Mouse (Mus musculus) heart, postnatal 0 days (tissue): ENCODE measurements around the gene Hopx. TPM values are rescaled to one million over a fixed set of nuclear protein-coding genes. Genes with fewer than 3 reads are reported as not detected.

Experiments used
- ATAC-seq: fragments of 200-750 bp; cut with Nextera tagmentation; 2 replicates; pipeline ENCODE4 v1.8.0; 2017; ENCODE audit warnings: low read depth, moderate number of reproducible peaks, moderate library complexity; ENCODE audit not compliant: insufficient read depth
- DNase-seq: peaks from one replicate; pipeline ENCODE4 v3.0.0-alpha.2; 2016; ENCODE audit warnings: low spot score
- H3K27ac ChIP-seq: fragments of 300-500 bp; sonication (generic); 2 replicates; pipeline ENCODE4 v1.5.1; 2014; ENCODE audit warnings: low read depth, mild to moderate bottlenecking
- H3K27me3 ChIP-seq: fragments of 300-500 bp; sonication (generic); 2 replicates; pipeline ENCODE4 v1.6.1; 2014; ENCODE audit warnings: low read length, mixed read lengths; ENCODE audit not compliant: control insufficient read depth, insufficient read depth
- H3K36me3 ChIP-seq: fragments of 300-500 bp; sonication (generic); replicated peaks from 2 replicates; pipeline ENCODE4 v1.6.1; 2014; ENCODE audit warnings: low read length, mixed read lengths; ENCODE audit not compliant: control insufficient read depth, insufficient read depth
- H3K4me1 ChIP-seq: fragments of 300-500 bp; sonication (generic); 2 replicates; pipeline ENCODE4 v1.6.1; 2014; ENCODE audit warnings: antibody characterized with exemption; ENCODE audit not compliant: control insufficient read depth, insufficient read depth
- H3K4me2 ChIP-seq: fragments of 300-500 bp; sonication (generic); 2 replicates; pipeline ENCODE4 v1.6.1; 2014; ENCODE audit warnings: low read depth, mild to moderate bottlenecking, low read length, moderate library complexity
- H3K4me3 ChIP-seq: fragments of 300-500 bp; sonication (generic); 2 replicates; pipeline ENCODE4 v1.5.1; 2014; ENCODE audit warnings: low read depth, low read length
- H3K9ac ChIP-seq: fragments of 300-500 bp; sonication (generic); replicated peaks from 2 replicates; pipeline ENCODE4 v1.6.1; 2014; ENCODE audit warnings: low read depth, low read length, mixed read lengths
- H3K9me3 ChIP-seq: fragments of 300-500 bp; sonication (generic); replicated peaks from 2 replicates; pipeline ENCODE4 v1.6.1; 2016; ENCODE audit warnings: low read length; ENCODE audit not compliant: control insufficient read depth
- CTCF ChIP-seq: IDR thresholded peaks from 2 replicates; pipeline ENCODE4 v1.5.1; 2016; ENCODE audit warnings: antibody characterized with exemption, control low read depth, low read depth
- EP300 ChIP-seq: IDR thresholded peaks from 2 replicates; pipeline ENCODE4 v1.6.1; 2016; ENCODE audit warnings: antibody characterized with exemption, low read depth
- WGBS: fragments of 180-500 bp; shearing (Covaris S2); extraction: QIAGEN DNeasy Blood & Tissue Kit; methylation state at CpG from one replicate; pipeline ENCODE4 v1.1.7; 2014; 5-methylcytosine and 5-hydroxymethylcytosine counted together
- polyA plus RNA-seq: library from polyadenylated mRNA; unstranded; fragments of >200 nt; fragmentation: Nextera tagmentation; extraction: Ambion mirVana; gene quantifications from 2 replicates; pipeline ENCODE4 v1.2.1, GENCODE M21; 2015
- total RNA-seq: library from RNA; depleted of rRNA; stranded (reverse); fragments of >200 nt; gene quantifications from 2 replicates; pipeline ENCODE4 v1.2.3, GENCODE M21; 2014; ENCODE audit warnings: low replicate concordance

Hopx gene
- total and polyA plus RNA-seq, 2 experiments from 2014 or later, result 41.0 to 558 TPM

DNA sequence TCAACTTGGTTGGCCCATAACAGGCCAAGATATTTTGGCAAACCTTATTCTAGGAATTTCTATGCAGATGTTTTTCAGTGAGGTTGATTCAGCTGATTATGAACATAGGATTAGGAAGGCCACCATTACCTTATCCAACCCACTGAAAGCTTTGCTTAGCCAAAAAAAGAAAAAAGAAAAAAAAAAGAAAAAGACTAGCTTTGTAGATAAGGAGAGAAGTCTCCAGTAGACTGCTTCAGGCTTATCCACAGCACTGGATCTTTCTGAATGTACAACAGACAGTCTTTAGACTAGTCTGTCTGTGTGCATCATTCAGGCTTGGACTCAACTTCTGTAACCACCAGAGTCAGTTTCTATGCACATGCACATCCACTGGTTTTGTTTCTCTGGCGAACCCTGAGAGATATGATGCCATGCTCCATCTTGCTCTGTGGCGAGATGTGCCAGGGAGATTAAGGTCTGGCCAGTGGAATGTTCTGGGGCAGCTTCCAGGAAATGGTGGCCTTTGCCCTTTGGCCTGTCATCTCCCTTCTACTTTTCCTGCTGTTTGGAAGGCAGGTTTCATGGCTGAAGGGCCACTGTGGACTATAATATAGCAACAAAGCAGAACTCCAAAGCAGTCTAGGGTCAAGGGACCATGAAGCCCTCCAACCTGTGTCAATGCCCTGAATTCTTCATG lies 17.7 kb upstream of the Hopx start:
- no peak overlapping the region for H3K27ac ChIP-seq
- ATAC-seq (no peak), DNase-seq (no peak)
- peaks cover 6% of the 10 kb centered on the region for H3K9me3 ChIP-seq
- no peaks in the 10 kb centered on the region for H3K36me3 ChIP-seq
- no peak overlapping the region for H3K4me3 ChIP-seq
- H3K9ac ChIP-seq, result no peak overlapping the region
- WGBS, result 81% methylated on average over 2 of the region's 2 CpGs
- no peak overlapping the region for H3K4me2 ChIP-seq
- no peaks in the 10 kb centered on the region for H3K27me3 ChIP-seq
- H3K4me1 ChIP-seq, result peaks cover 22% of the 10 kb centered on the region
- TF ChIP-seq CTCF (no peak), EP300 (no peak)

- no peak for ATAC-seq
- peak overlapping the region; percentile 95 for H3K27ac ChIP-seq
These were observed 17.0 kb upstream of the Hopx start for GRCm38 (mm10) chr5:77131879-77132278.

DNA sequence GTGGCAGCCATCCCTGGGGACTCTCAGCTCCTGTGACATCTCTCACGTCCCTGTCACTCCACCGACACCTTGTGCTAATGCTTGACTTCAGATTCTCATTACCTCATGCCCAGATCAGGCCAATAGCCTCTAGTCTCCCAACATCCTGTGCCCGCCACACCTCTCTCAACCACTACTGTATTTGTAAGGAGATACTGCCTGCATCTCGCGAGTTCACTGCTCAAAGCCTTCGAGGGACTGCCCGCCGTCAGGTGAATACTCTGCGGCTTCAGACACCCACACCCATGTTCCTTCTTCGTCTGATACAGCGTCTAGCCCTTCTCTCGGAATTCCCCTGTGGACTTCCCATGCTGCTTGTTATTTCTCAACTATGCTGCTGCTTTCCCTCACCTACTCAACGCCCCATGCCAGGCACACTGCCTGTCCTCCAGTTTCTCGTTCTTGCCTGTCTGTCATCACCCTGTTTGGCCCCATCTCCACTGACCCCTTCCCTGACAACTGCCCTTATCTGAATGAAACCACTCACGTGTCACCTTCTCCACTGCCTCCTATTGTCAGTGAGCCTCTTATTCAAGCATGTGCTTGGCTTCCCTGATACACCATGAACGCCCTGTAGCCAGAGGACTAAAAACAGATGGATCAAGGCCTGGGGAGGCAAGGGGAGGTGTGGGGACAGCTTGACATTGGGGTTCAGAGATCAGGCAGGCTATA lies 15.5 kb upstream of the Hopx start:
- ATAC-seq (peak; percentile 92), DNase-seq (peak; percentile 92)
- Histone ChIP-seq H3K9ac (no peak overlapping the region), H3K4me3 (no peak overlapping the region), H3K27me3 (no peaks in the 10 kb centered on the region), H3K4me2 (peak overlapping the region; percentile 26), H3K9me3 (peaks cover 6% of the 10 kb centered on the region), H3K27ac (peak overlapping the region; percentile 95), H3K36me3 (no peaks in the 10 kb centered on the region), H3K4me1 (peaks cover 21% of the 10 kb centered on the region; the same call in 1 of the 2 replicates)
- WGBS, result 14% methylated on average over 16 of the region's 16 CpGs
- TF ChIP-seq CTCF (no peak), EP300 (peak; percentile 96)

More at GRCm38 (mm10) chr5:77131879-77132278, 17.0 kb upstream of the Hopx start:
- H3K4me1 ChIP-seq, result peaks cover 17% of the 10 kb centered on the region; the same call in 1 of the 2 replicates
- no peak overlapping the region for H3K4me3 ChIP-seq
- no peaks in the 10 kb centered on the region for H3K36me3 ChIP-seq
- 92% methylated on average over 8 of the region's 8 CpGs for WGBS
- no peak overlapping the region for H3K9ac ChIP-seq
- H3K27me3 ChIP-seq, result no peaks in the 10 kb centered on the region
- no peak overlapping the region for H3K4me2 ChIP-seq
- TF ChIP-seq CTCF, result no peak
- TF ChIP-seq EP300, result no peak
- DNase-seq, result no peak
- H3K9me3 ChIP-seq, result peaks cover 6% of the 10 kb centered on the region

- H3K4me1 ChIP-seq, result peaks cover 21% of the 10 kb centered on the region
- H3K4me3 ChIP-seq, result no peak overlapping the region
- H3K36me3 ChIP-seq, result no peaks in the 10 kb centered on the region
- H3K4me2 ChIP-seq, result peak overlapping the region; percentile 26
- ATAC-seq (peak; percentile 59), DNase-seq (peak; percentile 71)
- no peaks in the 10 kb centered on the region for H3K27me3 ChIP-seq
- TF ChIP-seq EP300 (no peak), CTCF (no peak)
- peak overlapping the region; percentile 95 for H3K27ac ChIP-seq
- H3K9ac ChIP-seq, result no peak overlapping the region
- WGBS, result 11% methylated on average over 2 of the region's 2 CpGs
- H3K9me3 ChIP-seq, result peaks cover 6% of the 10 kb centered on the region
These were observed 15.0 kb upstream of the Hopx start for GRCm38 (mm10) chr5:77129907-77130306.

DNA sequence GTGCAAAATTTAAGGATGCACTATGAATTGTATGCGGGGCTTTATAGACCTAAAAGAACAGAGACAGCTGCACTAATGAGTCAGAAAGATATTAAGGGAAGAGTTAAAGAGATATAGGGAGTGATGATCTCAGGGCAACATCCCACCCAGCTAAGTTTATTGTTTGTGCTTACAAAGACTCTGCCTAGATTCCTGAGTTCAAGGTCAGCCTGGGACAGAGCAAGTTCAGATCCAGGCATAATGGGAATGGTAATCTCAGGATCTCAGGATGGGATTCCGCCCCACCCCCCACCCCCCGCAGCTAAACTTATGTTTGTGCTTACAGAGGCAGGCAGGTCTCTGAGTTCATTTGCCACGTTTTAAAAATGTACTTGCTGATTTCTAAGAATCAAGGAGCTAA lies 13.9 kb upstream of the Hopx start:
- H3K27me3 ChIP-seq, result no peaks in the 10 kb centered on the region
- H3K27ac ChIP-seq, result peak overlapping the region; percentile 95
- 87% methylated on average over 4 of the region's 4 CpGs for WGBS
- no peak for DNase-seq
- no peak overlapping the region for H3K4me2 ChIP-seq
- no peak for ATAC-seq
- peaks cover 31% of the 10 kb centered on the region for H3K4me1 ChIP-seq
- no peak for TF ChIP-seq CTCF
- TF ChIP-seq EP300, result no peak
- no peak overlapping the region for H3K9ac ChIP-seq
- H3K9me3 ChIP-seq, result peaks cover 6% of the 10 kb centered on the region
- no peak overlapping the region for H3K4me3 ChIP-seq
- H3K36me3 ChIP-seq, result no peaks in the 10 kb centered on the region
